Mouse (Mus musculus) right cerebral cortex, postnatal 10 days (tissue): ENCODE measurements around the gene Ttll5.

Experiments used
- DNase-seq, 2 experiments: peaks; one replicate each; pipeline ENCODE4 v3.0.0; 2021; ENCODE audit warnings: low spot score in 2 of 2

The Ttll5 gene

DNA sequence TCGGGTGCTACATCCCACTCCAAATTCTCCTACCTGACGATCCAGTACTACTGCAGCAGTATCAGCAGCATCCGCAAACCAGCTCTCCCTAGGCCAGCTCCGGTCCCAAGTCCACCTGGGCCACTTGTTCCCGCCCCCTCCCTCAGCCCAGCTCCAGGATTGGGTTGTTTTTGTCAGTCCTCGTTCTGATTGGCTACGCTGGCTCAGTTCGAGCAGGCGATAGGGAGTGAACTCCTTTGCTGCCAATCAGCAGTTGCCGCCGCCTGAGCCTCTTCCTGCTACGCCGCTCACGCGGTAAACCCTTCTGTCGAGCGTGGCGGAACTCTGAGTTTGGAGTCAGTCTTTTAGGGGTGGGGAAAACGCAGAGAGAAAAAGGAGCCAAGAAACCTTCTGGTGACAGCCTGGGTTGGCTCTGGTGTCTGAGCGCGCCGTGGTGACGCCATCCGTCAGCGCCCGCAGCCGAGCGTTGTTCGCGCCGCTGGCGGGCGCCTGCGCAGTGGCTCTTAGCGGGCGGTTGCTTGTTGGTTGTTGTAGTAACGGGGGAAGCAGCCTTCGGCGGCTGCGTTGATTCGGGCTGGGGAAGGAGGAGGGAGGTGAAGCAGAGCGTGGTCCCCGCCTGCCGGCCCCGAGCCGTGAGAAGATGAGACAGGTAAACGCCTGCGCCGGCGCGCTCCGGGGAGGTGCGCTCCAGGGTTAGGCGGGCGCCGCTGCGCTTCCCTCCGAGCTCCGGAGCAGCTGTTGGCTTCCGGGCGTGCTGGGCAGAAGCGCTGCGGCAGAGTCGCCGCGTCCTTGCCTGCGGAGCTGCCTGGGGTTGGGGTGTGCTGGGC is at the start of gene Ttll5, which contains the start of gene Erg28:
Gene Ttll5, plus strand, starts transcription at position 222 of the 827 bp plus-strand sequence.
Gene Erg28, minus strand, starts transcription at position 113 of the 827 bp plus-strand sequence.
- peak; percentile 97 for DNase-seq

- DNase-seq, result no peak
Observed at GRCm38 (mm10) chr12:85778962-85779361, 45.5 kb upstream of the Ttll5 start.

GRCm38 (mm10) chr12:85779707-85780106 is 44.8 kb upstream of the Ttll5 start:
- no peak for DNase-seq

DNA sequence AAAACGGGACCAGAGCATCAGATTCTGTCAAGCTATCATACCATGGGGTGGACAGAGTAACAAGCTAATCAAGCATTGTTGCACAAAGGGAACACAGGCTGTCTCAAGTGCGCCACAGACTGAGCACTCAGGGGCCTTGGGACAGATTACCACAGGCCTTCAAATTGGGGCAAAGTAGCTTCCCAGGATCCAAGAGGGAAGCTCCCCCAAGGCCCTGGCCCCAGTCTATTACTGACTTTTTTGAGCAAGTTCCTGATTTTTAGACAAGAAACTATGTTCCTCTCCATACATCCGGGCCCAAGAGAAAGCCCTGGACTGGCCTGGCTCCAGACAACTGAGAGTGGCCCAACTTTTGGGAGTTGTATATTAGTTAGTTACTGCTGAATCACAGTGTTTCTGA is 42.9 kb upstream of the Ttll5 start:
- no peak for DNase-seq

- no peak for DNase-seq
Observed at GRCm38 (mm10) chr12:85784916-85785815, 39.3 kb upstream of the Ttll5 start.

GRCm38 (mm10) chr12:85792158-85792557 is 32.3 kb upstream of the Ttll5 start:
- DNase-seq, result no peak

GRCm38 (mm10) chr12:85792821-85793346 is 31.6 kb upstream of the Ttll5 start:
- DNase-seq, result peak; percentile 43 to 64

DNA sequence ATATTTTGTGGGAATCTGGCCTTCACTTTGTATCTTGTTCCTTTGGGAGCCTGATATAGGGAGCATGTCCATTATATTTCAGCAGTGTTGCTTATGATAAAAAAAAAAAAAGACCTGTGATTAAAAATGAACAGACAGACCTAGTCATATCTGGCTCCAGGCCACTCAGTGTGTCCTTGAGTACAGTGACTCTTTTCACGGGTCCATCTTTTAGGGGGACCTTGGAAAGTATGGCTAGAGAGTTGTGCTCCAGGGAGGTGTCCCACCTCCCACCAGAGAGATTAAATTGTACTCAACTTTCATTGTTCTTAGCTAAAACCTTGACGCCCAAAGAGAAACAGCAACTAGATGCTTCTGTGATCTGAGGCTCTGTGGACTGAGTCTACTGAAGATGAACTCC is 30.4 kb upstream of the Ttll5 start:
- no peak for DNase-seq

- no peak for DNase-seq
Observed at GRCm38 (mm10) chr12:85795551-85795950, 28.9 kb upstream of the Ttll5 start.

- peak; percentile 47 to 67 for DNase-seq
Observed at GRCm38 (mm10) chr12:85800031-85800430, 24.4 kb upstream of the Ttll5 start.

- DNase-seq, result no peak
Observed at GRCm38 (mm10) chr12:85809726-85810125, 14.7 kb upstream of the Ttll5 start.

- DNase-seq, result no peak
Observed at GRCm38 (mm10) chr12:85810959-85811358, 13.5 kb upstream of the Ttll5 start.

DNA sequence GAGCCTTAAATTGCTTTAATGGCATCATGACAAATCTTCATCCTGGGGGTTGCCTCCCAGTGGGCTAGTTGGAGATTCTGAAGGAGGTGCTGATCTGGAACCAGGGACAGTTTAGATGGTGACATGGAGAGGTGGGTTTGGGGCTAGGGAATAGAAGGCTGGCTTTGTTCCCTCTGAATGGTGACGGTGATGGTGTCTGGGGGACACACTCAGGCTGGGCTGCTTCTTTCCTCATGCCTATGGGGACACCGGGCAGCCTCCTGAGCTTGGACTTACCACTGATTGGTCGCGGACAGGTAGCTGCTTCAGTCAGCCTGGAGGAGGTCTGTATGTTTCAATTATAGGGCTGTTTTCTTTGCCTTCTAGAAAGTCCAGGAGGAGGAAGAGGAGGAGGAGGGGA is 12.8 kb upstream of the Ttll5 start:
- DNase-seq, result no peak

DNA sequence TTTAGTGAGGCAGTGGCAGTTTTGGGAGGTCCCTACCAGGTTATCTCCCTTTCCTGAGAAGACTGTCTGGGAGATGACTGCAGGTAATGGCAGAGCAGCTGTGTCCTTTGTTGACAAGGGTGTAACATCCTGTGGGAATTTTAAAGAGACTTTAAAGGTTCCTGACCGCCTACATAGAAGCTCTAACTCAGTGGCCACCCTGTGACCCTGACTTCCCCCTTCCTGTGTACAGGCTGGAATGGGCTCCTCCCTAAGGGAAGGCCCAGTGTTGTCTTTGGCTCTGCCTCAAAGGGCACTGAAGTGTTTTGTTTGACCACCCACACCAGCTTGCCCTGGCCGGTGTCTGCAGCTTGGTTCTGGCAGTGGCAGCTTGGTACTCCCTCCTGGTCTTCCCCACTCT is 10.9 kb upstream of the Ttll5 start:
- peak in 1 of 2 experiments; percentile 35 for DNase-seq

- no peak for DNase-seq
Observed at GRCm38 (mm10) chr12:85822051-85822450, 2.4 kb upstream of the Ttll5 start.

DNA sequence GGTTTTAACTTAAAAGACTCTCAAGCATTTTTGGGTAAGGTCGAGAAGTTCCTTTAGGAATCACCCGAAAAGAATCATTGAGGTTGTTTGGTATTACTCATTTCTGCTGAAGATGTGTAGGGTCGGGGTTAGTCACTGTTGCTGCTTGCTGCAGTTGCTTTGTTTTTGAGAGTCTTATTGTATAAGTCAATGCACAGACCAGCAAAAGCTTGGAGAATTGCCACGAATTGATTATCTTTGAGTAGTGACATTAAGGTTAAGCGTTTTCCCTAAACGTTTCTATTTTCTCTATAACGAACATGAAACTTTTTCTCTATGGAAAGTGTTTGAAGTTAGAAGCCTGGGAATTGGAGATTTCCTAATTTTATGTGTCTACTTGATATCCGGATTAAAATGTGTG is 902 bp downstream of the Ttll5 start:
- no peak for DNase-seq

- no peak for DNase-seq
Observed at GRCm38 (mm10) chr12:85825822-85826221, 1.4 kb downstream of the Ttll5 start.

GRCm38 (mm10) chr12:85828856-85829255 is 4.4 kb downstream of the Ttll5 start:
- DNase-seq, result no peak

- DNase-seq, result no peak
Observed at GRCm38 (mm10) chr12:85829866-85830265, 5.4 kb downstream of the Ttll5 start.

- no peak for DNase-seq
Observed at GRCm38 (mm10) chr12:85830691-85831090, 6.2 kb downstream of the Ttll5 start.

DNA sequence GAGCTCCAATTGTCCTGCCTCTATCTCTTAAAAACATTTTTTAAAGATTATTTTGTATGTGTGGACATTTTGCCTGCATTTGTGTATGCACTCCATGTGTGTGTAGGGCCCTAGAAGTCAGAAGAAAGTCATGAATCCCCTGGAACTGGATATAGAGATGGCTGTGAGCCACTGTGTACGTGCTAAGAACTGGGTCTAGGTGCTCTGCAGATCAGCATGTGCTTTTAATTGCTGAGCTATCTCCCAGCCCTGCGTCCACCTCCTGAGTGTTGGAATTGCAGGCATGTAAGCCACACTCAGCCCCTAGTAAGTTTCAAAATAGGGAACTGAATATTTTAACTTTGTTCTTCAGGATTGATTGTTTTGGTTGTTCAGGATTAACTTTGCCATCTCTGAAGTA is 10.1 kb downstream of the Ttll5 start:
- no peak for DNase-seq

GRCm38 (mm10) chr12:85837765-85838164 is 13.3 kb downstream of the Ttll5 start:
- DNase-seq, result no peak
